Mouse (Mus musculus) MEL (cell line): ENCODE measurements around the gene Clec4g. TPM values are rescaled to one million over a fixed set of nuclear protein-coding genes. Genes with fewer than 3 reads are reported as not detected.

Experiments
- DNase-seq: peaks from one replicate; pipeline ENCODE4 v3.0.0; 2011; ENCODE audit warnings: low read depth, low spot score
- H3K27ac ChIP-seq: 2 replicates; pipeline ENCODE4 v1.5.1; 2012; ENCODE audit warnings: low read depth, mild to moderate bottlenecking, control low read depth, low read length, moderate library complexity; ENCODE audit not compliant: control insufficient read depth
- H3K27me3 ChIP-seq, 2 experiments: fragments of 150-350 bp in 1 of 2; sonication (generic) in 1 of 2; 2 replicates each; pipeline ENCODE4 v1.6.1; 2012; ENCODE audit warnings: low read length in 2 of 2, mild to moderate bottlenecking in 2 of 2, improper control_type of control experiment in 1 of 2, moderate library complexity in 1 of 2; ENCODE audit not compliant: insufficient read depth in 2 of 2, control insufficient read depth in 1 of 2
- H3K36me3 ChIP-seq, 2 experiments: 2 replicates each; pipeline ENCODE4 v1.6.1; 2012 to 2014; ENCODE audit warnings: low read length in 2 of 2, improper control_type of control experiment in 1 of 2, inconsistent platforms in 1 of 2, mild to moderate bottlenecking in 1 of 2; ENCODE audit not compliant: insufficient read depth in 2 of 2, control insufficient read depth in 1 of 2
- H3K4me1 ChIP-seq, 2 experiments: fragments of 150-350 bp in 1 of 2; sonication (generic) in 1 of 2; 2 replicates each; pipeline ENCODE4 v1.6.1; 2012; ENCODE audit warnings: low read length in 2 of 2, improper control_type of control experiment in 1 of 2, mild to moderate bottlenecking in 1 of 2; ENCODE audit not compliant: insufficient read depth in 2 of 2, control insufficient read depth in 1 of 2
- H3K4me3 ChIP-seq, 2 experiments: fragments of 150-350 bp in 1 of 2; sonication (generic) in 1 of 2; 2 replicates each; pipeline ENCODE4 v1.5.1; 2012; ENCODE audit warnings: low read depth in 2 of 2, low read length in 2 of 2, mild to moderate bottlenecking in 2 of 2, moderate library complexity in 2 of 2, control low read depth in 1 of 2, improper control_type of control experiment in 1 of 2; ENCODE audit not compliant: control insufficient read depth in 1 of 2, insufficient read depth in 1 of 2
- H3K79me2 ChIP-seq: 2 replicates; pipeline ENCODE4 v1.6.1; 2012; ENCODE audit warnings: mild to moderate bottlenecking, low read length, moderate library complexity; ENCODE audit not compliant: control insufficient read depth, poor library complexity, insufficient read depth
- H3K9ac ChIP-seq: 2 replicates; pipeline ENCODE4 v1.6.1; 2012; ENCODE audit warnings: low read depth, mild to moderate bottlenecking, control low read depth, low read length, moderate library complexity; ENCODE audit not compliant: control insufficient read depth, poor library complexity, severe bottlenecking
- H3K9me3 ChIP-seq: fragments of 150-350 bp; sonication (generic); replicated peaks from 2 replicates; pipeline ENCODE4 v1.6.1; 2012; ENCODE audit warnings: mild to moderate bottlenecking, low read length, improper control_type of control experiment, moderate library complexity; ENCODE audit not compliant: insufficient read depth
- BHLHE40 ChIP-seq: IDR thresholded peaks from 2 replicates; pipeline ENCODE4 v1.6.1; 2012; ENCODE audit warnings: low read depth, mild to moderate bottlenecking, inconsistent platforms, low read length, improper control_type of control experiment, borderline replicate concordance
- CHD1 ChIP-seq: IDR thresholded peaks from 2 replicates; pipeline ENCODE4 v1.6.1; 2012; ENCODE audit warnings: low read depth, mild to moderate bottlenecking, inconsistent platforms, low read length, improper control_type of control experiment
- EP300 ChIP-seq, 2 experiments: IDR thresholded peaks; 2 replicates each; pipeline ENCODE4 v1.6.1; 2011; ENCODE audit warnings: improper control_type of control experiment in 2 of 2, low read length in 2 of 2, low read depth in 1 of 2, mild to moderate bottlenecking in 1 of 2
- ETS1 ChIP-seq: IDR thresholded peaks from 2 replicates; pipeline ENCODE4 v1.6.1; 2012; ENCODE audit warnings: low read depth, mild to moderate bottlenecking, inconsistent platforms, low read length, improper control_type of control experiment, moderate library complexity
- GABPA ChIP-seq: IDR thresholded peaks from 2 replicates; pipeline ENCODE4 v1.6.1; 2012; ENCODE audit warnings: low read depth, mild to moderate bottlenecking, inconsistent platforms, low read length, improper control_type of control experiment, moderate library complexity
- GATA1 ChIP-seq: IDR thresholded peaks from 2 replicates; pipeline ENCODE4 v1.6.1; 2011; ENCODE audit warnings: low read depth, low read length, improper control_type of control experiment
- HCFC1 ChIP-seq: IDR thresholded peaks from 2 replicates; pipeline ENCODE4 v1.6.1; 2012; ENCODE audit warnings: low read depth, mild to moderate bottlenecking, inconsistent platforms, low read length, improper control_type of control experiment, moderate library complexity
- JUND ChIP-seq: IDR thresholded peaks from 2 replicates; pipeline ENCODE4 v1.6.1; 2011; ENCODE audit warnings: low read depth, mild to moderate bottlenecking, improper control_type of control experiment, low read length
- MAFK ChIP-seq: IDR thresholded peaks from 2 replicates; pipeline ENCODE4 v1.6.1; 2011; ENCODE audit warnings: low read depth, mild to moderate bottlenecking, low read length, improper control_type of control experiment, borderline replicate concordance
- MAZ ChIP-seq: IDR thresholded peaks from 2 replicates; pipeline ENCODE4 v1.6.1; 2012; ENCODE audit warnings: low read depth, mild to moderate bottlenecking, inconsistent platforms, low read length, improper control_type of control experiment
- MEF2A ChIP-seq: IDR thresholded peaks from 2 replicates; pipeline ENCODE4 v1.6.1; 2014; ENCODE audit warnings: low read depth, mild to moderate bottlenecking, inconsistent platforms, low read length, improper control_type of control experiment; ENCODE audit not compliant: poor library complexity, insufficient replicate concordance, severe bottlenecking; ENCODE audit errors: extremely low read depth
- MXI1 ChIP-seq: IDR thresholded peaks from 2 replicates; pipeline ENCODE4 v1.6.1; 2011; ENCODE audit warnings: mild to moderate bottlenecking, low read depth, low read length, improper control_type of control experiment
- MYB ChIP-seq: IDR thresholded peaks from 2 replicates; pipeline ENCODE4 v1.6.1; 2011; ENCODE audit warnings: mild to moderate bottlenecking, low read depth, low read length, improper control_type of control experiment
- MYC ChIP-seq: IDR thresholded peaks from 2 replicates; pipeline ENCODE4 v1.6.1; 2011; ENCODE audit warnings: low read depth, mild to moderate bottlenecking, low read length, improper control_type of control experiment, moderate library complexity
- POLR2A ChIP-seq, 2 experiments: IDR thresholded peaks; 2 replicates each; pipeline ENCODE4 v1.6.1; 2011 to 2012; ENCODE audit warnings: low read length in 2 of 2, mild to moderate bottlenecking in 2 of 2, control low read depth in 1 of 2, improper control_type of control experiment in 1 of 2, low read depth in 1 of 2, moderate library complexity in 1 of 2; ENCODE audit not compliant: control insufficient read depth in 1 of 2, insufficient read depth in 1 of 2, poor library complexity in 1 of 2
- POLR2AphosphoS2 ChIP-seq: IDR thresholded peaks from 2 replicates; pipeline ENCODE4 v1.6.1; 2011; ENCODE audit warnings: low read length, improper control_type of control experiment
- RAD21 ChIP-seq: IDR thresholded peaks from 2 replicates; pipeline ENCODE4 v1.6.1; 2011; ENCODE audit warnings: mild to moderate bottlenecking, low read depth, low read length, improper control_type of control experiment
- RCOR1 ChIP-seq: IDR thresholded peaks from 2 replicates; pipeline ENCODE4 v1.6.1; 2012; ENCODE audit warnings: low read depth, mild to moderate bottlenecking, inconsistent platforms, low read length, improper control_type of control experiment
- SMC3 ChIP-seq: IDR thresholded peaks from 2 replicates; pipeline ENCODE4 v1.6.1; 2011; ENCODE audit warnings: low read depth, low read length, improper control_type of control experiment
- TBP ChIP-seq: IDR thresholded peaks from 2 replicates; pipeline ENCODE4 v1.8.0; 2011; ENCODE audit warnings: low read depth, low read length, improper control_type of control experiment
- TCF12 ChIP-seq: IDR thresholded peaks from 2 replicates; pipeline ENCODE4 v1.6.1; 2014; ENCODE audit warnings: low read depth, mild to moderate bottlenecking, inconsistent platforms, low read length, improper control_type of control experiment, moderate library complexity
- UBTF ChIP-seq: IDR thresholded peaks from 2 replicates; pipeline ENCODE4 v1.6.1; 2012; ENCODE audit warnings: low read depth, mild to moderate bottlenecking, inconsistent platforms, low read length, improper control_type of control experiment, moderate library complexity, borderline replicate concordance; ENCODE audit not compliant: insufficient read depth
- USF1 ChIP-seq: IDR thresholded peaks from 2 replicates; pipeline ENCODE4 v1.6.1; 2014; ENCODE audit warnings: low read depth, mild to moderate bottlenecking, inconsistent platforms, low read length, improper control_type of control experiment, moderate library complexity
- USF2 ChIP-seq, 2 experiments: IDR thresholded peaks; 2 replicates each; pipeline ENCODE4 v1.6.1; 2011 to 2012; ENCODE audit warnings: improper control_type of control experiment in 2 of 2, low read length in 2 of 2, borderline replicate concordance in 1 of 2, inconsistent platforms in 1 of 2, low read depth in 1 of 2, mild to moderate bottlenecking in 1 of 2; ENCODE audit not compliant: insufficient read depth in 1 of 2
- ZC3H11A ChIP-seq: IDR thresholded peaks from 2 replicates; pipeline ENCODE4 v1.6.1; 2012; ENCODE audit warnings: low read depth, mild to moderate bottlenecking, inconsistent platforms, low read length, improper control_type of control experiment
- ZMIZ1 ChIP-seq: IDR thresholded peaks from 2 replicates; pipeline ENCODE4 v1.6.1; 2012; ENCODE audit warnings: low read depth, mild to moderate bottlenecking, inconsistent platforms, low read length, improper control_type of control experiment, moderate library complexity
- polyA plus RNA-seq, 2 experiments: library from polyadenylated mRNA; stranded (reverse) in 1 of 2; unstranded in 1 of 2; fragments of >175 nt in 1 of 2; fragments of >200 nt in 1 of 2; gene quantifications; 2 replicates each; pipeline versions ENCODE4 v1.2.1 to v1.2.4; 2012; ENCODE audit warnings: low replicate concordance in 2 of 2, low read depth in 1 of 2; ENCODE audit not compliant: insufficient read length in 2 of 2, insufficient read depth in 1 of 2, missing spikeins in 1 of 2
- total RNA-seq: library from RNA; depleted of rRNA; stranded (reverse); fragments of 300-350 nt; gene quantifications from 2 replicates; pipeline ENCODE4 v1.2.3, GENCODE M21; 2012

Clec4g gene
- total and polyA plus RNA-seq, 3 experiments: not detected

DNA sequence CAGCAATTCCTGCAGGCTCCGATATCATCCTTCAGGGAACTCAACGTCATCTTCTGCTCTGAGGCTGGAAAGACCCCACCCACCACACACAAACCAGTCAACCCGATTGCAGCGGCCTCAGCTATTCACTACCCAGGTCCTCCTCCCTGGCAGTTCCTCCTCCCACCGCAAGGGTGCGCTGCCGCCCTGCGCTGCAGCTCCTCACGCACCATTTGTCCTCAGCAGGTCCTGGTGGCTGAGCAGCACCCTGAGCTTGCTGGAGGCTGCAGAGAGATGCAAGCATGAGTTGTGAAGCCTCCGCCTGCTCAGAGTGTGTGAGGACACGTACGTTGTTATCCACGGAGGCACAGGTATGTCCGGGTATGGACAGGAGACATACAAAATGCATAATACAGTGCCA lies 1.9 kb downstream of the Clec4g start (continued):
- TF ChIP-seq JUND (no peak), SMC3 (peak; percentile 76), BHLHE40 (no peak), UBTF (no peak), ZC3H11A (peak; percentile 54), TBP (no peak), ZMIZ1 (no peak), MEF2A (no peak)
- TF ChIP-seq, all 39 proteins: peak for 5

DNA sequence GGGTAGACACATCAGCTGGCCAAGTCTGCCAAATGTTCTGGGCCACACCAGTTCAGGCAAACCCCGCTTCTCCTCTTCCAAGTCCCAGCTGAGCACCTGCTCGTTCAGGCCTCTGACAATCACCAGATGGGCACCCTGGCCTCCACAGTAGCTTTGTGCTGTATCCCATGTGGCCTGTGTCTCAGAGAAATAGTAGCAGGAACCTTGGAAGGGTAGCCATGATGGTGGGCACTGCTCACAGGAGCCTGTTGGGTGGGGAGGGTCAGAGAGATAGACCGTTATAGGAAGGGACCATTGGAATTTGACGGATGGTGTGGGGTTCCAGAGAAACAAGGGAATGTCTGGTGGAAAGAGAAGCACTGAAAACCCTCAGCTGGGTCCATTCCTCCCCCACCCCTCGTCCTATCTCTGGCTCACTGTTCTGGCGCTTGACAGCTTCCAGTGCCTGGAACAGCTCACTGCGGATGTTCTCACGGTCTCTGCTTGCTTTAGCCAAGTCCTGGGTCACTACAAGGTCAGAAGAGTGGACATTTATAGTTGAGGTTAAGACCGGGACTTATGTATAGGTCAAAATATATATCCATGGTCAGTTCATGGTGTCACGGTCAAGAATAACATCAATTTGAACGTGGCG lies 3.0 kb downstream of the Clec4g start:
- Histone ChIP-seq H3K36me3 (no peaks in the 10 kb centered on the region), H3K9ac (no peak overlapping the region), H3K79me2 (no peaks in the 10 kb centered on the region), H3K27me3 (no peaks in the 10 kb centered on the region), H3K27ac (no peak overlapping the region), H3K4me1 (no peaks in the 10 kb centered on the region), H3K9me3 (no peaks in the 10 kb centered on the region), H3K4me3 (no peak overlapping the region)
- no peak for DNase-seq
- TF ChIP-seq HCFC1 (no peak), MYC (no peak), RAD21 (no peak), RCOR1 (no peak), TCF12 (no peak), ETS1 (no peak), CHD1 (no peak), TBP (no peak), GATA1 (no peak)

DNA sequence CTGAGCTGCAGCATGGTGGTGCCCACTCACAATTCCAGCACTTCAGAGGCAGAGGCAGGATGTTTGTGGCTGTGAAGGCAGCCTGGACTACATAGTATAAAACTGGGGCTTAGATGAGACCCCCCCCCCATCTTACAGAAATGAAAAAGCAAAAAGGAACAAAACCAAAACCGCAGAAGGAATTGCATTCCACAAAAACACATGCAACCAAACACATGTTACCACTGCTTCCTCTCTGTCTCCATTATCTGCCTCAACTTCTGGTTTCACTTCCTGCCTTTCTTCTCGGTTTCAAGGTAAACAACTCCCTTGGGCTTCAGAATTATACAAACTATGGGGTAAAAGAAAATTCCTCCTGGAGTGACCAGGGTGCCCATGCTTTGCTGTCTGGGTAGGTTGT lies 8.8 kb downstream of the Clec4g start:
- no peak overlapping the region for H3K4me3 ChIP-seq
- H3K9ac ChIP-seq: no peak overlapping the region
- H3K27ac ChIP-seq: peak overlapping the region; percentile 44
- peaks cover 0 to 12% of the 10 kb centered on the region in 2 experiments; a peak in 2 of 4 replicates for H3K36me3 ChIP-seq
- DNase-seq: peak; percentile 77
- no peaks in the 10 kb centered on the region for H3K79me2 ChIP-seq
- peaks cover 3 to 14% of the 10 kb centered on the region in 2 experiments; a peak in 3 of 4 replicates for H3K4me1 ChIP-seq
- H3K9me3 ChIP-seq: no peaks in the 10 kb centered on the region
- no peaks in the 10 kb centered on the region; a peak in 2 of 4 replicates for H3K27me3 ChIP-seq
- no peak for TF ChIP-seq ZC3H11A
- TF ChIP-seq GABPA: no peak
- TF ChIP-seq MAFK: no peak
- TF ChIP-seq TCF12: peak; percentile 83
- TF ChIP-seq TBP: no peak
- no peak for TF ChIP-seq MAZ
- TF ChIP-seq USF2 (IDR thresholded peaks at IDR 0.05; ENCODE audit: borderline replicate concordance in 1 of 2, insufficient read depth in 1 of 2, low read depth in 1 of 2, low read length in 2 of 2): no peak
- peak; percentile 84 to 88 for TF ChIP-seq EP300 (IDR thresholded peaks at IDR 0.05; ENCODE audit: low read depth in 1 of 2, low read length in 2 of 2)
- TF ChIP-seq USF1: no peak
- no peak for TF ChIP-seq ZMIZ1
- TF ChIP-seq SMC3: no peak
- no peak for TF ChIP-seq RAD21
- TF ChIP-seq MXI1: no peak; the same call in 1 of the 2 replicates
- no peak for TF ChIP-seq JUND
- no peak for TF ChIP-seq UBTF
- no peak for TF ChIP-seq POLR2AphosphoS2
- no peak for TF ChIP-seq POLR2A (IDR thresholded peaks at IDR 0.05; ENCODE audit: control insufficient read depth in 1 of 2, insufficient read depth in 1 of 2, low read depth in 1 of 2, low read length in 2 of 2, poor library complexity in 1 of 2)
- peak; percentile 46; the same call in 1 of the 2 replicates for TF ChIP-seq RCOR1
- TF ChIP-seq MYB: no peak
- TF ChIP-seq CHD1: no peak
- TF ChIP-seq MYC: peak; percentile 84; the same call in 1 of the 2 replicates
- peak; percentile 78 for TF ChIP-seq GATA1
